Mouse (Mus musculus) gastrocnemius, postnatal 36 days (tissue): ENCODE data around the gene Tmem56. TPM values are rescaled to one million over a fixed set of nuclear protein-coding genes. Genes with fewer than 3 reads are reported as not detected.

Experiments
- DNase-seq, 2 experiments: peaks; one replicate each; pipeline ENCODE4 v3.0.0; 2022
- intact Hi-C: fragments of 180-260 bp; cut with DNase I; formaldehyde crosslinking; loops from one replicate; pipeline ENCODE4 v1.15.1; 2025
- long read RNA-seq, 2 experiments: library from polyadenylated mRNA; stranded (forward); transcript quantifications; one replicate each; pipeline ENCODE4 v2.0.0; 2021
- total RNA-seq, 2 experiments: library from RNA; stranded (reverse); gene quantifications; 2 replicates each; pipeline ENCODE4 v1.2.3; 2021

Tmem56 gene
- total RNA-seq, result 10 to 100 TPM; 33.7 to 37.2 TPM
- long read RNA-seq, experiment 1, full-length matches to known transcripts, result 7 of 10 reads
- long read RNA-seq, experiment 1, partial matches to known transcripts, result 0 of 10 reads
- long read RNA-seq, experiment 1, other reads (novel, unspliced or antisense), result 3 of 10 reads
- long read RNA-seq, experiment 2, full-length matches to known transcripts, result 11 of 20 reads
- long read RNA-seq, experiment 2, partial matches to known transcripts, result 0 of 20 reads
- long read RNA-seq, experiment 2, other reads (novel, unspliced or antisense), result 9 of 20 reads

DNA sequence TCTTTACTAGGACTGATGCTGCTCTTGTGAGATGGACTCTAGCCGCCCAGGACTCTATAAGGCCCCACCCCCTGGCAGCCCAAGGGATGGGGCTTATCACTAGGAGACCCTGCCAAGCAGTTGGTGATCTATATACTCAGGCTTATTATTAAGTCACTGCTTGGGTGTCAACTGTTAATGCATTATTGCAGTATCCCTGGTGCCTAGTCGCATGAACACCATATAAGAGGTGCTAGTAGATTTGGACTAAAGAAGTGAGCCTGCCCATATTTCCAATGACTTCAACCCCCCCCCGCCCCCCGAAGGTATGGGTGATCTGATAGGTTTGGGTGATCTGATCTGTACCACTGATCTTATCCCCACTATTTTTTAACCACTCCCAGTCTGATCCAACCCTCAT lies at the start of gene Tmem56:
Tmem56 (minus strand) TSS at position 101 of the 400 bp plus-strand sequence.
- DNase-seq, result no peak
- intact Hi-C loops, result no loop called here

DNA sequence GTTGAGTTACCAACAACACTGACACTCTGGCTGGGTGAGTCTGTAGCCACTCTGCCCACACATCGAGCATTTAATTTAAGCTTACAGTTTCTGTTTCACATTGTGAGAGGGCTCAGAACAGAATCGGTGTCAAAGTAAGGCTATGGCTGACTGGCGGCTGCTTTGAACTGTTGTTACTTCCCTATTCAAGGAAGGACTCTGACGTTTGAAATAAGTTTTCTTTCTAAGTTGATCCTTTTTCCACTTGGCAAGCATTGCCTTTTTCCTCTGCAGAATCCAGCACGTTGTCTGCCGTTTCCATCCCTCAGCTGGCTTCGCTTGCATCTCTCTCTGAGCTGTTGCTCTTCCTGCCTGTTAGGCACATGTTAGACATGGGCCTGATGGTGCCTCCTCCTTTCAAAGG lies 47.3 kb upstream of the Tmem56 start:
- intact Hi-C loops, result no loop called here
- DNase-seq, result no peak

DNA sequence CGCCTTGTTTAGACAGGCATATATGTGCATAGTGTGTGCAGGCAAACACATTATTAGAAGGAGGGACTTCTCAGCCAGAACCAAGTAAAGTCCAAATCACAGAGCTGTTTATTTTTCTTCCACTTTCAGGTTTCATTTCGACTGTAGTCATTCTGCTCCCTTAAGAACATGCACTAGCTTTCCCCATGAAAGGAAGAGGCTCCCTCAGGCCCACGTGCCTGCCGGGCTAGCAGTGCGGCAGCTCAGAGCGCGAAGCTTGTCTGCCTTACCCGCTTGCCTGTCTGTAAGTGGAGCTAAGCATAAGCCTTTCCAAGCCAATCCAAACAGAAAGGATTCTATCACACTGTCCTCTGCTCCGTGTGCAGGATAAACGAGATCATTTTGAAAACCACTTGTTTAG lies 46.7 kb upstream of the Tmem56 start:
- no peak for DNase-seq
- intact Hi-C loops, result no loop called here

DNA sequence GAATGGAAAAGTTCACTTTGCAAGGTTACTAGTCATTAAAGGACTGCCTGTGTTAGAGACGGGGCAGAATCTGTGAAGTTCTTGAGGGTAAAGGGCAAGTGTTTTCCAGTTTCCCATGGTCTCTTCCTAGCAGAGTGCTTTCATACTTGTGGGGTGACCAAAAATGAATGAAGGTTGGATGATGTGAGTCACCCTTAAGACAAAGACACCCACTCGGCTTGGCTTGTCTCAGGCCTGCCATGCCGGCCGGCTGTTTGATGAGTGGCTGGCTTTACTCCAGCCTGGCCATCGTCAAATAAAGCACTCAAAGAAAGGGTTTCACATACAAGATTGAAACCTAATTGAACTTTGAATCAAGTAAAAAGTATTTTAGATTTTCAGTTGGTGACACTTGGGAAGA lies 44.5 kb upstream of the Tmem56 start:
- no peak for DNase-seq
- intact Hi-C loops, result no loop called here

DNA sequence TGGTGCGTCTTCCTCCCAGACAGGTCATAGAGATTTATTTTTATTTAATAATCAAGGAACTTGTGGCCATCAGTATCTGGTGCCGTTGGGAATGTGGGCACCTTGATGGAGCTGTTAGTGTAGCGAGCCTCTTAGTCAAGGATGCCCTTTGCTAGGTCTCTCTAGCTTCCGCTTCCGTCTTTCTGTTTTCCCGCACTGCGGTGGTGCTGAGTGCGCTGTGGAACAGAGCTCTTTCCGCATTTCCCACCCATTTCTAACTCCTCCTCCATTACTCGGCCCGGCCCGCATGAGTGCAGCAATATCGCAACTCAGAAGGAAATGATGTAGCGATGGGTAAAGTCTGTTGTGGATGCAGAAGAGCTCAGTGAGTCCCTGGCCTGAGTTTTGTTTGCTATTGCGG lies 40.5 kb upstream of the Tmem56 start:
- DNase-seq, result no peak
- intact Hi-C loops, result no loop called here

DNA sequence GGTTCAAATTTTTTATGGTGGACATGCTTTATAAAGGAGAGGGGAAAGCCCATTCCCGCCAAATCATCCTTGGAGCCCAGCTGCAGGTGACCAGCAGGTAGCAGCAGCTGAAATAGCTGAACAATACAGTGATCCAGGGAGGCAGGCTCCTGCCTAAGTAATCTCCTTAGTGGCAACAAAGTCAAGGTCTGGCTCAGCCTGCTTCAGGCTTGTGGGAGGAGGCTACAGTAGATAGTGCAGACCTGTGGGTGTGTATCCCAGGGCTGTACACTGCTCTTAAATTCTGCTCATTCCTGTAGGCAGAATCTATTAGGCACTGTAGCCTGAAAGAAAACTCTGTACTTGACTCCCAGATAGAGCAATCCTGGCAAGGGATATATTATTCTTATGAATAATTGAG lies 38.0 kb upstream of the Tmem56 start:
- no peak for DNase-seq
- intact Hi-C loops, result no loop called here

DNA sequence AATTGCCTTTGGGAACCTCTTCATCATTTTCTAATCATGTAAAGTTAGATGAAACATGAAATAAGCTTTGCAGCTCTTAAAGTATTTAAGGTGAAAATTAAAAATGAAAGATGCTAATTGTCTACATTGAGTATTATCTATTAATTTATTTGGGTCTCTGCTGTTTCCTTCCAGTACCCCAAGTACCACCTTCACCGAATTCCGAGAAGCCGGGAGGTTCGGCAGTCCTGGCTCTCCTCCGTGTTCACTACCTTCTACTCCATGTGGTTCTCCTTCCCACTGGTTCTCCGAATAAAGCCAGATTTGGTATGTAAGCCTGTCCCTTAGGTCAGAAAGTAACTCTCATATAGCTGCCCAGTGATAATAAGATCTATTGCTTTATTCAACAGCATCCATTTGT lies 37.0 kb upstream of the Tmem56 start:
- DNase-seq, result no peak
- intact Hi-C loops, result no loop called here

DNA sequence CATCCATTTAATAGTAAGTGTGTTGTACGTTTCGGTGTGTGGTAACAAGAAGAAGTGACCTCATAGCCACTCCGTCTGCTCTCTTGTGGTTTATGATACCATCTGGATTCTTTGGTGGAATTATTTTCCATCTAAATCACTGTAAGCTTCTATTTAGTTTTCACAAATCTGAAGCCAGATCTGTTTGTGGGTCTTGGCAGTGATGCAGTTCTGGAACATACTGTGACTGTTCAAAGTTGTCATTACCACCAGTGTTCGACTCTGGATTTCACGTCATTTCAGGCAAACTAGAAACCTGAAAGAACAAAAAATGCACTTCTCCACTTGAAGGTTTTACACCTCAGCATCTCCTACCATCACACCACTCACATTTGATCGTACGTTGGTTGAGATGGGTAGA lies 32.6 kb upstream of the Tmem56 start:
- intact Hi-C loops, result no loop called here
- DNase-seq, result no peak

DNA sequence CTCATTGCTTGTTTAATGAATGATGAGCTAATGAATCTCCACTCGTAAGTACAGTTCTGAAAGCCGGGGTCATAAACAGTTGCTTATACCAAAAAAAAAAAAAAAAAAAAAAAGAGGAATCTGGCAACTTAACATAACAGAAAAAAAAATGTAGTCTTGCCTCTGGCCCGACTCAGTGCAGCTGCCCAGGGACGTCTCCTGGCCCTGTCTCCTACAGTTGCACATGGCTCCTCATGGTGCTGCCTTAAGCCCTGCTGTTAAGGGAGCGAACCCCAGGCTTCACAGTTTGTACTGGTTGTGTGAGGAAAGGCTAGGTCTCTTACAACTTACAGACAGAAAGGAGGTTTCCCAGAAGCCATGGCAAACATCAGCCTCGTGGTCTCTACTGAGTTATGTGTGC lies 31.3 kb upstream of the Tmem56 start:
- DNase-seq, result no peak
- intact Hi-C loops, result no loop called here

DNA sequence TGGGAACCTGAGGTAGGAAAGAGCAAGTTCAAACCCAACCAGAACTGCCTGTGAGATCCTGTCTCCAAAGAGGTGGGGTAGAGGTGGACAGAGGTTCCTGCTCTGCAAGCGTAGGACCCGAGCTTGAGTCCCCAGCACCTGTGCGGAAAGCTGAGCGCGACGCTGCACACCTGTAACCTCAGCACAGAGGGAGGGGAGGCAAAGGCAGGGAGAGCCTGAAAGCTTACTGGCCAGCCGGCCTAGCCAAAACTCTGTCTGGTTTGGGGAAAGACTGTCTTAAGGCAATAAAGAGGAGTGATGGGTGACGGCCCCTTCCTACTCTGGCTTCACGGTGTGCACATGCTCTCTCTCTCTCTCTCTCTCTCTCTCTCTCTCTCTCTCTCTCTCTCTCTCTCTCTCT lies 30.1 kb upstream of the Tmem56 start:
- intact Hi-C loops, result no loop called here
- no peak for DNase-seq

DNA sequence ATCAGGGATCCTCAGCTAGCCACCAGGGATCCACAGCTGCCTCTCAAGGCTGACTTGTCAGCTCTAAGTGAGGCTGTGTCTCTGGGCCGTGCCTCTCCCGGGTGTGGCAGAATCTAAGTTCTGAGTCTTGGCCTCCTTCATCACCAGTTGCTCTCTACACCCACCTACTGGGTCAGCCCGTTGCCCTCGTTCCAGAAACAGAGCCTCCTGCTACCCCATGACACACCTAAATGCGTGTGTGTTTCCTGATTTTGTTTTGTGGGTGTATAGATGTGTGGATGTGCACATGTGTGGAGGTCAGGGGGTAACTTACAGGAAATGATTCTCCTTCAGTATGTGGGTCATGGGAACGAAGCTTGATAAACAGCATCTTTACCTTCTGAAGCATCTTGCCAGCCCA lies 29.5 kb upstream of the Tmem56 start:
- DNase-seq, result no peak
- intact Hi-C loops, result no loop called here

DNA sequence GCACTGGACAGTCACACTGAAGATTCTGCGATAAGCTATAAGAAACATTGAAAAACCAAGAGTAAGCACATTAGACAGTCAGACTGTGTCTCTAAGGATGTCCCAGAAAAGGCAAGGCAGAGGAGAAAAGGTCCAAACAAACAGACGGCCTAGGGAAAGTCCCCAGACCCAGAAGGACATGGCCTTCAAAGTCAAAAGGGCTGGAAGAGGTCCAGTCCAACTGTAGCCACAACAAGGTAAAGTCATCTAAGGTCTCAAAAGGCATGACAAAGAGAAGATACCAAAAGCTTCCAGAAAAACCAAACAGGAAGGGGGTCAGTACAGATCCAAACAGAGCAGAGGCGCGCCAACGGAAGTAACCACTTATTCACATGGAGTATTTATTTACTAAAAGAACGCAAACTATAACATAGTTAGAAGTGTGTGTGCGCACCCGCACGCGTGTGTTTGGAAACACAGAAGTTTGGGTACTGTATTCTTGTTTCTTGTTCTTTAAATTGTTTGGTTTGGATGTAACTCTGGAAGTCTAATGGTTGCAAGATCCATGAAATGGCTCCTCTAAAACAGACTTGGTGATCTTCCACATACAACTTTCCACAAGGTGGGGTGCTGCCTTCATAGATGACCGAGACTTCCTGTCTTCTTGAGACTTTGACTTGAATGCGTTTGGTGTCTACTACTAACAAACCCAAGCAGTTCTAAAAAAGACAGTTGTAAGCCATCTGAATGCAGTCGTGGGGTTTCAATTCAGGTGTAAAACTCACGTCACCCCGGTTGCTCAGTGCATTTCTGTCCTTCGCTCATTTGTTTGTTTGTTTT lies 27.2 kb upstream of the Tmem56 start:
- no peak for DNase-seq
- intact Hi-C loops, result loop anchor here (5.0 to 10.0 kb wide), 3 partner anchors 117 to 425 kb away; partner anchors contain the start of gene Cnn3

DNA sequence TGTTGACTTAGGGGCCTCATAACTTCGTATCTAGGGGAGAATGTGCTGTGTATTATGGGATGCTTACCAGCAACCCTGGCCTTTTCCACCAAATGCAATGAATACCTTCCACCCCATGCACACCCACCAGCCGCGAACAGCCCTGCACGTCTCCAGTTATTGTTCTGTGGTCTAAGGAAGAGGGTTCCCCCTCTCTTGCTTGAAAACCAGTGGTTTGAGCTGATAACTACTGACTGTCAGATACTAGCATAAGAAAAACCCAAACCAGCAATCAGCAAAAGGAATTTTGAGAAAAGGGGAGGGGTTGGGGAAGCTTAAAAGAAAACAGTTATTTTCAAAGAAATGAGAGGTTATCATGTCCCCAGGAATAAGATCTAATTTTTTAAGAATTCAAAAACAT lies 26.5 kb upstream of the Tmem56 start:
- intact Hi-C loops, result loop anchor here (5.0 to 10.0 kb wide), 3 partner anchors 118 to 425 kb away; partner anchors contain the start of gene Cnn3
- no peak for DNase-seq

DNA sequence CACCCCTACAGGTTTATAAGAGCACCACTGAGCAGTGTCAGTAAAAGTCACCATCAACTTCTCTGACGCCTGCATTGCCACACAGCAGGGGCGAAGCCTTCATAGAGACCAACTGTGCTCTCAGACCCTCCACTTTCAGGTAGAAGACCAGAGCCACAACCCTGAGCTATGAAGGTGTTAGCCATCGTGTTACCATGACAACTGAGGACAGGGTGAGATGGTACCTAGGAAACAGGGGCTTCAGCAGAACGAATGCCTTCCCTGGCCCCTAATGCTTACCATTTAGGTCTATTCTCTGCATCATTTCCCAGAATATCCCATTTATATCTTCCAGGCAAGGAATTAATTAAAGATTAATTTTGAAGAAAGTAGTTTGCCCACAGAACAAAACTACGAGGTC lies 26.0 kb upstream of the Tmem56 start:
- intact Hi-C loops, result loop anchor here (5.0 to 10.0 kb wide), 3 partner anchors 118 to 426 kb away; partner anchors contain the start of gene Cnn3

DNA sequence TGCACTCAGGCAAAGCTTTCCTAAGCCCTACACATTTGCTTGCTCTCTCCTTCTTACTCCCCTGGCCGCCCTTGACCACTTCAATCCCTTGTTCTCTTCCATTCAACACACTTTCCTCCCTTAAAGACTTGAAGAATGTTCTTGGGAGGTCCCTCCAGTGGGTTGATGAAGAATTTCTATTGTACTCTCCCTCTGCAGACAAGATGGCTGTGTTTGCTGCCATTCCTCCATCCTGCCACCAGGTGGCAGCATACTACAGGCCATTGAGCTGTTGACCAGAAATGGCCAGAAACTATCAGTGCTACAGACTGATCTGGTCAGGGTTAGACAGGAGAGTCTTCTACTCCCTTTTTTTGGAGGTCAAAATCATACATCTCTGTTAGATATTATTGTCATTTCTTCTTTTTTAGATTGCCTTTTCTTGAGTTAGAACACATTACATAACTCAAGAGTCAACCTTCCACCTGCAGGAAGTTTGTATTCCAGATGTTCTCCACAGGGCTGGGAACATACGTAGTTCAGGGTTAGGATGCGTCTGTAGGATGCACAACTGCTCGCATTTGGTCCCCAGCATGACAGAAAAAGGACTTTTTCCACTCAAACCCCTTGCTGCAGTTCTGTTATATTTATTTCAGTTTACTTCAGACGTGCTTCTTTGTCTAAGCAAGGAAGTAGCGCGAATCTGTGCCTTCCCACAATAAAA lies 24.8 kb upstream of the Tmem56 start:
- intact Hi-C loops, result loop anchor here (1.0 to 10.0 kb wide), 4 partner anchors 120 to 427 kb away; partner anchors contain the start of gene Cnn3
- peak; percentile 62 to 69 for DNase-seq

More for the DNA sequence above, 26.0 kb upstream of the Tmem56 start:
- no peak for DNase-seq

DNA sequence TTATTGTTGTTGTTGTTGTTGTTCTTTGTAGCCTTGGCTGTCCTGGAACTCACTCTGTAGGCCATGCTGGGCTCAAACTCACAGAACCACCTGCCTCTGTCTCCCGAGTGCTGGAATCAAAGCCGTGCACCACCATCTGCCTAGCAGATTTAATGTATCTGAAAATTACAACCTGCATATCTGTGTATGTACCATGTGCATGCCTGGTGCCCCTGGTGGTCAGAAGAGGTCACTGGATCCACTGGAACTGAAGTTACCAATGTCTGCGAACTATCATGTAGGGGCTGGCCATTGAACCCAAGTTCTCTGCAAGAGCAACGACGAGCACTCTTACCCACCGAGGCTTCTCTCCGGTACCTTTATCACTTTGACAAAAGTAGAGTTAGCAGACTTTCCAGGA lies 23.7 kb upstream of the Tmem56 start:
- intact Hi-C loops, result loop anchor here (1.0 to 10.0 kb wide), 4 partner anchors 121 to 428 kb away; partner anchors contain the start of gene Cnn3
- DNase-seq, result no peak

DNA sequence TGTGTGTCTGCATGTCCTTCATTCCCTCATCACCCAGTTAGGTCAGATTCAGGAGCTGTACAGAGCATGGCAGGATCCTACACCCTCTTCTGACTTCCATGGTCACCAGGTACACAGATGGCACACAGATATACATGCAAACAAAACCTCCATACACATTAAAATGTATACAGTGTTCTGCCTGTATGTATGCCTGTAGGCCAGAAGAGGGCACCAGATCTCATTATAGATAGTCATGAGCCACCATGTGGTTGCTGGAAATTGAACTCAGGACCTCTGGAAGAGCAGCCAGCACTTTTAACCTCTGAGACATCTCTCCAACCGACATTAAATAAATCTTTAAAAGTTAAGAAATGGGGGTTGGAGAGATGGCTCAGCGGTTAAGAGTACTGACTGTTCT lies 11.3 kb upstream of the Tmem56 start:
- intact Hi-C loops, result loop anchor here (5.0 kb wide), 1 partner anchor 122 kb away; the partner anchor contains the start of gene Rwdd3
- DNase-seq, result no peak

DNA sequence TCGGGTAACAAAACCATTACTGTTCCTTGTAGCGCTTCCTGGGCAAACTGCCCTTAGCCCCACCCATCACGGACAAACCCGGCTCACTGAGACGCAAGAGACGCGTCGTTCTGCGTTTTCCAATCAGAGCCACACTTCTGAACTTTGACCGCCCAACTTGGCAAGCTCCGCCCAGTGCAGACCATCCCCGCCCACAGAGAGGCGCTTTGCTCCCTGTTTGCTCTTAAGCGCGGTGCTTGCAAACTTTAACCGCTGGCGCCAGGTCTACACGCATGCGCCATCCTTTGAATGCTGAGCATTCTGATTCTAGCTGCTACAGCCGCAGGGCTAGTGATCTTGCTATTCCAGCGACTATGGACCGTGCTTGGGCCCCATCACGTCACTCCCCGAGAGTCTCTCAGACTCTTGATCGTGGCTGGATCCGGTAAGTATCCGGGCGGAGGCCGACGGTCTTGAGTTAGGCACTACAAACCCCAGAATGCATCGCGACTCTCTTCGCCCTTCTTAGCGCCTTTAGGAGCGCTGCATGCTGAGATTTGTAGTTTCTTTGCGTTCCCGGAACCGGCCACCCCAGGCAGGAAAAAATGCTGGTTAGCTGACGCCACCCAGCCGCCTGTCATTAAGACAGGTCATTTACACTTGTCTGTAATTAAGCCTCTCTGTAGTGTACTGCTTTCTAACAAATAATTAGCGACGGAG lies 8.8 kb upstream of the Tmem56 start, which contains the start of gene Alg14:
Alg14 (plus strand) TSS at position 214 of the 699 bp plus-strand sequence.
- intact Hi-C loops, result loop anchor here (5.0 kb wide), 1 partner anchor 119 kb away; the partner anchor contains the start of gene Rwdd3
- DNase-seq, result peak; percentile 93 to 96

DNA sequence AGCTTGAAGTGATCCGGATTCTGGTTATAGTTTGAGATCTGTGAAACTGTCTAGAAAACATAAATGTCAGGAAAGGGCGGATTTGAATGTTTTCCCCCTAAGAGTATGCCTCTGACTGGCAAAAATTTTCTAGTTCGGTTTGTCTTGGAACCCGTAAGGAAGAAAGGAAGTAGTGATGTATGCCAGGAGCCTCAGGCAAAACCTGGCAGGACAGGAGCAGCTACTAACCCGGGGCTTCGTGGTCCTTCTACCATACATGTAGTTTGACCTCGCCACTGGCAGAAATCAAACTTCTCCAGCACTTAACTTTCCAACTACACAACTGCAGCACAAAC lies 8.3 kb upstream of the Tmem56 start:
- DNase-seq, result no peak
- intact Hi-C loops, result loop anchor here (5.0 kb wide), 1 partner anchor 119 kb away; the partner anchor contains the start of gene Rwdd3

DNA sequence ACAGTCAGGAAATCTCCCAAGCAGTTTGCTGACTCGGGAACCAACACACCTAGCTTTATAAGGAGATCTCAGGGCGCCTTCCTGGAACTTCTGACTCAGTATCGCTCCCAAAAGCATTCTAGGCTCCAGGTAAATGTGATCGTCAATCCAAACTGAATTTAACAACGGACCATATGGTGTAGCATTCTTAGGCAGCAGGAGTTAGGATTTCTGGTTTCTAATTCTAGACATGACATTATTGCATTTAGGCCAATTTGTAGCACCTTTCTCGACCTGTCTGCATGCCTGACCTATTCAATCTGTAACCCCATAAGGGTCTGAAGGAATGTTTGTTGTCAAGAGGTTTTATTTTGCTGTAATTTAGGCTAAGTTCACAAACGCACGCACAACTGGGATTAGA lies 7.8 kb upstream of the Tmem56 start:
- DNase-seq, result no peak
- intact Hi-C loops, result loop anchor here (5.0 kb wide), 1 partner anchor 118 kb away; the partner anchor contains the start of gene Rwdd3
